Mouse (Mus musculus) hindbrain, embryonic 13.5 days (tissue): ENCODE data around the gene Ggt6. TPM values are rescaled to one million over a fixed set of nuclear protein-coding genes. Genes with fewer than 3 reads are reported as not detected.

Experiments
- ATAC-seq: fragments of 200-750 bp; cut with Nextera tagmentation; 2 replicates; pipeline ENCODE4 v1.8.0; 2017; ENCODE audit warnings: moderate TSS enrichment; ENCODE audit not compliant: low FRiP score
- H3K27ac ChIP-seq: fragments of 300-500 bp; sonication (generic); 2 replicates; pipeline ENCODE4 v1.5.1; 2015; ENCODE audit warnings: inconsistent platforms, mild to moderate bottlenecking, moderate library complexity
- H3K27me3 ChIP-seq: fragments of 300-500 bp; sonication (generic); 2 replicates; pipeline ENCODE4 v1.6.1; 2015; ENCODE audit warnings: mild to moderate bottlenecking, inconsistent platforms
- H3K36me3 ChIP-seq: fragments of 300-500 bp; sonication (generic); 2 replicates; pipeline ENCODE4 v1.6.1; 2015; ENCODE audit warnings: mild to moderate bottlenecking, inconsistent platforms
- H3K4me1 ChIP-seq: fragments of 300-500 bp; sonication (generic); replicated peaks from 2 replicates; pipeline ENCODE4 v1.6.1; 2015; ENCODE audit warnings: inconsistent platforms
- H3K4me2 ChIP-seq: fragments of 300-500 bp; sonication (generic); 2 replicates; pipeline ENCODE4 v1.6.1; 2015; ENCODE audit warnings: inconsistent platforms, mild to moderate bottlenecking, moderate library complexity
- H3K4me3 ChIP-seq: fragments of 300-500 bp; sonication (generic); 2 replicates; pipeline ENCODE4 v1.5.1; 2015; ENCODE audit warnings: mild to moderate bottlenecking, inconsistent platforms
- H3K9ac ChIP-seq: fragments of 300-500 bp; sonication (generic); 2 replicates; pipeline ENCODE4 v1.6.1; 2015; ENCODE audit warnings: mild to moderate bottlenecking, inconsistent platforms
- H3K9me3 ChIP-seq: fragments of 300-500 bp; sonication (generic); 2 replicates; pipeline ENCODE4 v1.6.1; 2016; ENCODE audit warnings: inconsistent platforms
- WGBS: fragments of 180-500 bp; shearing (Covaris S2); methylation state at CpG from one replicate; pipeline ENCODE4 v1.1.7; 2015; 5-methylcytosine and 5-hydroxymethylcytosine counted together
- polyA plus RNA-seq: library from polyadenylated mRNA; unstranded; fragments of >200 nt; fragmentation: Nextera tagmentation; extraction: Ambion mirVana; gene quantifications from 2 replicates; pipeline ENCODE4 v1.2.1, GENCODE M21; 2015

Gene Ggt6
- polyA plus RNA-seq, 1 experiment from 2014 or later: not detected

- Histone ChIP-seq H3K9ac (no peak overlapping the region), H3K27me3 (no peaks in the 10 kb centered on the region), H3K27ac (0 out of 2 replicates have a peak overlapping the region, but pooled peaks have one; percentile 53), H3K36me3 (peaks cover 28% of the 10 kb centered on the region), H3K4me1 (peaks cover 52% of the 10 kb centered on the region), H3K9me3 (no peaks in the 10 kb centered on the region), H3K4me3 (no peak overlapping the region), H3K4me2 (no peak overlapping the region)
- 73% methylated on average over 4 of the region's 4 CpGs for WGBS
- no peak for ATAC-seq
Observed at GRCm38 (mm10) chr11:72470004-72470403, 34.7 kb downstream of the Ggt6 start.

- H3K27ac ChIP-seq: peak overlapping the region; percentile 23; the same call in 1 of the 2 replicates
- WGBS: 78% methylated on average over 6 of the region's 6 CpGs
- H3K4me3 ChIP-seq: no peak overlapping the region
Observed at GRCm38 (mm10) chr11:72471381-72471780, 36.1 kb downstream of the Ggt6 start.

GRCm38 (mm10) chr11:72473540-72473939 lies 38.2 kb downstream of the Ggt6 start:
- 98% methylated on average over 4 of the region's 4 CpGs for WGBS
- peaks cover 25% of the 10 kb centered on the region for H3K36me3 ChIP-seq
- no peak overlapping the region for H3K27ac ChIP-seq

More at GRCm38 (mm10) chr11:72471381-72471780, 36.1 kb downstream of the Ggt6 start:
- Histone ChIP-seq H3K36me3 (peaks cover 25% of the 10 kb centered on the region), H3K9me3 (no peaks in the 10 kb centered on the region), H3K9ac (no peak overlapping the region), H3K4me2 (no peak overlapping the region), H3K4me1 (peaks cover 53% of the 10 kb centered on the region), H3K27me3 (no peaks in the 10 kb centered on the region)
- no peak for ATAC-seq

GRCm38 (mm10) chr11:72474926-72475325 lies 39.6 kb downstream of the Ggt6 start:
- WGBS: 76% methylated on average over 3 of the region's 3 CpGs
- Histone ChIP-seq H3K4me2 (no peak overlapping the region), H3K27me3 (no peaks in the 10 kb centered on the region), H3K9me3 (no peaks in the 10 kb centered on the region), H3K27ac (0 out of 2 replicates have a peak overlapping the region, but pooled peaks have one; percentile 35), H3K9ac (no peak overlapping the region), H3K36me3 (peaks cover 25% of the 10 kb centered on the region), H3K4me3 (no peak overlapping the region), H3K4me1 (peaks cover 49% of the 10 kb centered on the region)
- ATAC-seq: no peak

More at GRCm38 (mm10) chr11:72473540-72473939, 38.2 kb downstream of the Ggt6 start:
- no peak overlapping the region for H3K4me2 ChIP-seq
- H3K9ac ChIP-seq: no peak overlapping the region
- ATAC-seq: no peak
- peaks cover 59% of the 10 kb centered on the region for H3K4me1 ChIP-seq
- H3K27me3 ChIP-seq: no peaks in the 10 kb centered on the region
- no peaks in the 10 kb centered on the region for H3K9me3 ChIP-seq
- no peak overlapping the region for H3K4me3 ChIP-seq

GRCm38 (mm10) chr11:72475408-72475807 lies 40.1 kb downstream of the Ggt6 start:
- H3K9ac ChIP-seq: no peak overlapping the region
- WGBS: 78% methylated on average over 7 of the region's 7 CpGs

GRCm38 (mm10) chr11:72476074-72476625 lies 40.8 kb downstream of the Ggt6 start:
- Histone ChIP-seq H3K27me3 (no peaks in the 10 kb centered on the region), H3K9ac (no peak overlapping the region), H3K4me1 (peaks cover 50% of the 10 kb centered on the region), H3K4me3 (no peak overlapping the region), H3K9me3 (no peaks in the 10 kb centered on the region), H3K27ac (no peak overlapping the region), H3K36me3 (peaks cover 25% of the 10 kb centered on the region), H3K4me2 (no peak overlapping the region)
- 73% methylated on average over 7 of the region's 7 CpGs for WGBS
- no peak for ATAC-seq

More at GRCm38 (mm10) chr11:72475408-72475807, 40.1 kb downstream of the Ggt6 start:
- Histone ChIP-seq H3K36me3 (peaks cover 25% of the 10 kb centered on the region), H3K9me3 (no peaks in the 10 kb centered on the region), H3K27ac (0 out of 2 replicates have a peak overlapping the region, but pooled peaks have one; percentile 35), H3K4me3 (no peak overlapping the region), H3K27me3 (no peaks in the 10 kb centered on the region), H3K4me2 (no peak overlapping the region), H3K4me1 (peaks cover 49% of the 10 kb centered on the region)
- no peak for ATAC-seq

- peak overlapping the region; percentile 70 for H3K27ac ChIP-seq
- peaks cover 58% of the 10 kb centered on the region for H3K4me1 ChIP-seq
Observed at GRCm38 (mm10) chr11:72477182-72477581, 41.9 kb downstream of the Ggt6 start.

GRCm38 (mm10) chr11:72477653-72478052 lies 42.3 kb downstream of the Ggt6 start:
- ATAC-seq: 0 out of 2 replicates have a peak, but pooled peaks have one; percentile 25
- H3K27ac ChIP-seq: peak overlapping the region; percentile 70
- H3K4me3 ChIP-seq: no peak overlapping the region
- peaks cover 17% of the 10 kb centered on the region for H3K36me3 ChIP-seq
- 80% methylated on average over 1 of the region's 1 CpGs for WGBS
- peak overlapping the region; percentile 49; the same call in 1 of the 2 replicates for H3K9ac ChIP-seq
- H3K4me2 ChIP-seq: no peak overlapping the region
- H3K27me3 ChIP-seq: no peaks in the 10 kb centered on the region
- peaks cover 59% of the 10 kb centered on the region for H3K4me1 ChIP-seq
- H3K9me3 ChIP-seq: no peaks in the 10 kb centered on the region

More at GRCm38 (mm10) chr11:72477182-72477581, 41.9 kb downstream of the Ggt6 start:
- H3K27me3 ChIP-seq: no peaks in the 10 kb centered on the region
- ATAC-seq: 0 out of 2 replicates have a peak, but pooled peaks have one; percentile 21
- no peaks in the 10 kb centered on the region for H3K9me3 ChIP-seq
- no peak overlapping the region for H3K4me2 ChIP-seq
- 26% methylated on average over 5 of the region's 5 CpGs for WGBS
- H3K9ac ChIP-seq: peak overlapping the region; percentile 49
- H3K4me3 ChIP-seq: no peak overlapping the region
- H3K36me3 ChIP-seq: peaks cover 22% of the 10 kb centered on the region

- ATAC-seq: no peak
- Histone ChIP-seq H3K27me3 (no peaks in the 10 kb centered on the region), H3K4me1 (peaks cover 59% of the 10 kb centered on the region), H3K36me3 (peaks cover 12% of the 10 kb centered on the region), H3K9me3 (no peaks in the 10 kb centered on the region), H3K27ac (0 out of 2 replicates have a peak overlapping the region, but pooled peaks have one; percentile 70), H3K4me2 (no peak overlapping the region), H3K9ac (no peak overlapping the region; the same call in 1 of the 2 replicates), H3K4me3 (no peak overlapping the region)
- 69% methylated on average over 6 of the region's 6 CpGs for WGBS
Observed at GRCm38 (mm10) chr11:72478228-72478627, 42.9 kb downstream of the Ggt6 start.

GRCm38 (mm10) chr11:72479499-72479898 lies 44.2 kb downstream of the Ggt6 start:
- Histone ChIP-seq H3K4me2 (no peak overlapping the region), H3K9me3 (no peaks in the 10 kb centered on the region), H3K27me3 (no peaks in the 10 kb centered on the region), H3K4me1 (peaks cover 61% of the 10 kb centered on the region), H3K4me3 (no peak overlapping the region), H3K36me3 (no peaks in the 10 kb centered on the region), H3K9ac (no peak overlapping the region), H3K27ac (no peak overlapping the region)
- 90% methylated on average over 2 of the region's 2 CpGs for WGBS
- ATAC-seq: no peak

- Histone ChIP-seq H3K4me1 (peaks cover 63% of the 10 kb centered on the region), H3K27me3 (no peaks in the 10 kb centered on the region), H3K4me2 (no peak overlapping the region), H3K27ac (no peak overlapping the region; the same call in 1 of the 2 replicates), H3K9ac (no peak overlapping the region), H3K9me3 (no peaks in the 10 kb centered on the region), H3K36me3 (no peaks in the 10 kb centered on the region), H3K4me3 (no peak overlapping the region)
- ATAC-seq: no peak
- 83% methylated on average over 5 of the region's 5 CpGs for WGBS
Observed at GRCm38 (mm10) chr11:72481313-72481712, 46.0 kb downstream of the Ggt6 start.

- H3K9me3 ChIP-seq: no peaks in the 10 kb centered on the region
- 88% methylated on average over 4 of the region's 4 CpGs for WGBS
- no peak for ATAC-seq
- no peak overlapping the region for H3K27ac ChIP-seq
- H3K36me3 ChIP-seq: no peaks in the 10 kb centered on the region
- peaks cover 63% of the 10 kb centered on the region for H3K4me1 ChIP-seq
- no peak overlapping the region for H3K9ac ChIP-seq
- no peak overlapping the region for H3K4me2 ChIP-seq
- H3K4me3 ChIP-seq: no peak overlapping the region
- H3K27me3 ChIP-seq: no peaks in the 10 kb centered on the region
Observed at GRCm38 (mm10) chr11:72481952-72482351, 46.6 kb downstream of the Ggt6 start.

GRCm38 (mm10) chr11:72484549-72484948 lies 49.2 kb downstream of the Ggt6 start:
- H3K27me3 ChIP-seq: 0 out of 2 replicates have a peak, but pooled peaks cover 6% of the 10 kb centered on the region
- ATAC-seq: no peak
- H3K4me3 ChIP-seq: no peak overlapping the region
- H3K4me1 ChIP-seq: peaks cover 62% of the 10 kb centered on the region
- no peaks in the 10 kb centered on the region for H3K36me3 ChIP-seq
- 71% methylated on average over 6 of the region's 6 CpGs for WGBS
- peak overlapping the region; percentile 46; the same call in 1 of the 2 replicates for H3K27ac ChIP-seq
- no peak overlapping the region for H3K4me2 ChIP-seq
- no peak overlapping the region for H3K9ac ChIP-seq
- H3K9me3 ChIP-seq: no peaks in the 10 kb centered on the region
